Mouse (Mus musculus) myocyte (in vitro differentiated cells): Measurements from ENCODE around the gene Cpa1.

Experiments
- MAX ChIP-seq: IDR thresholded peaks from one replicate; pipeline ENCODE4 v1.6.1; 2011; ENCODE audit warnings: low read depth, mild to moderate bottlenecking, control low read depth
- MYOG ChIP-seq, 3 experiments: IDR thresholded peaks; one replicate each; pipeline ENCODE4 v1.6.1; 2011; ENCODE audit warnings: control low read depth in 2 of 3, low read depth in 2 of 3, mild to moderate bottlenecking in 2 of 3; ENCODE audit not compliant: insufficient read length in 2 of 3, control insufficient read depth in 1 of 3, insufficient read depth in 1 of 3
- POLR2A ChIP-seq: IDR thresholded peaks from one replicate; pipeline ENCODE4 v1.6.1; 2011; ENCODE audit warnings: low read depth, mild to moderate bottlenecking, control low read depth, moderate library complexity; ENCODE audit not compliant: insufficient read length
- POLR2AphosphoS2 ChIP-seq: IDR thresholded peaks from one replicate; pipeline ENCODE4 v1.6.1; 2011; ENCODE audit warnings: low read depth, control low read depth; ENCODE audit not compliant: insufficient read length
- REST ChIP-seq: IDR thresholded peaks from one replicate; pipeline ENCODE4 v1.6.1; 2011; ENCODE audit warnings: mild to moderate bottlenecking, control low read depth, moderate library complexity; ENCODE audit not compliant: insufficient read depth, insufficient read length
- TCF12 ChIP-seq: IDR thresholded peaks from one replicate; pipeline ENCODE4 v1.6.1; 2011; ENCODE audit warnings: mild to moderate bottlenecking, control low read depth; ENCODE audit not compliant: poor library complexity, insufficient read depth, severe bottlenecking
- USF1 ChIP-seq: IDR thresholded peaks from one replicate; pipeline ENCODE4 v1.6.1; 2011; ENCODE audit warnings: low read depth, mild to moderate bottlenecking, control low read depth, moderate library complexity

GRCm38 (mm10) chr6:30624763-30625162 is 14.3 kb upstream of the Cpa1 start:
- TF ChIP-seq POLR2A: no peak
- TF ChIP-seq MAX: no peak
- TF ChIP-seq TCF12: no peak
- no peak for TF ChIP-seq REST
- no peak for TF ChIP-seq MYOG (IDR thresholded peaks at IDR 0.05; ENCODE audit: control insufficient read depth in 1 of 3, insufficient read depth in 1 of 3, insufficient read length in 2 of 3, low read depth in 2 of 3)
- no peak for TF ChIP-seq USF1
- TF ChIP-seq POLR2AphosphoS2: no peak
